ENCODE assay signal across 26 mouse cellular contexts in genomic region chr2:37850626-37851025, GRCm38 (mm10).
DNase-seq lines count a peak whose midpoint lies in the region; ATAC-seq and TF ChIP-seq lines count a peak whose summit lies in the region.
"Had no signal": no experiment of that assay in that cellular context is flagged by ENCODE, and none has a peak within 500 bp of the region (broad histone marks: within the 10 kb centered on the region; RNA-seq: fewer than 3 reads in every experiment).

No protein-coding gene starts in this region.

- H3K9ac ChIP-seq in heart, embryonic 15.5 days = no peak overlapping the region
- no peak overlapping the region for H3K9ac ChIP-seq in lung, embryonic 14.5 days
- H3K9ac ChIP-seq in neural tube, embryonic 13.5 days = no peak overlapping the region
- H3K9ac ChIP-seq in intestine, postnatal 0 days (ENCODE audit: low read depth, low read length) = no peak overlapping the region
- H3K9ac ChIP-seq: forebrain, embryonic 13.5 days; intestine, embryonic 15.5 days; limb, embryonic 12.5 days; liver, postnatal 0 days had no signal

- peaks cover 12% of the 10 kb centered on the region for H3K4me1 ChIP-seq in heart, embryonic 15.5 days (replicated peaks)
- no peaks in the 10 kb centered on the region for H3K4me1 ChIP-seq in lung, embryonic 14.5 days (ENCODE audit: insufficient read depth)
- H3K4me1 ChIP-seq in neural tube, embryonic 13.5 days (replicated peaks) = peaks cover 9% of the 10 kb centered on the region
- no peaks in the 10 kb centered on the region for H3K4me1 ChIP-seq in intestine, postnatal 0 days (replicated peaks; ENCODE audit: control insufficient read depth, insufficient read depth, low read length)
- H3K4me1 ChIP-seq: forebrain, embryonic 13.5 days; intestine, embryonic 15.5 days had no signal

- no peaks in the 10 kb centered on the region for H3K27me3 ChIP-seq in heart, embryonic 15.5 days
- H3K27me3 ChIP-seq in lung, embryonic 14.5 days (ENCODE audit: insufficient read depth, low read length) = no peaks in the 10 kb centered on the region
- no peaks in the 10 kb centered on the region for H3K27me3 ChIP-seq in neural tube, embryonic 13.5 days
- no peaks in the 10 kb centered on the region for H3K27me3 ChIP-seq in intestine, postnatal 0 days (replicated peaks; ENCODE audit: control insufficient read depth, insufficient read depth, low read length)
- H3K27me3 ChIP-seq: CH12.LX; forebrain, embryonic 13.5 days; intestine, embryonic 15.5 days; limb, embryonic 12.5 days; Patski had no signal

- no peak overlapping the region for H3K4me2 ChIP-seq in heart, embryonic 15.5 days
- H3K4me2 ChIP-seq in lung, embryonic 14.5 days = no peak overlapping the region
- H3K4me2 ChIP-seq in neural tube, embryonic 13.5 days = no peak overlapping the region
- no peak overlapping the region for H3K4me2 ChIP-seq in intestine, postnatal 0 days (replicated peaks; ENCODE audit: low read depth)
- H3K4me2 ChIP-seq: forebrain, embryonic 13.5 days; intestine, embryonic 15.5 days; limb, embryonic 12.5 days; liver, embryonic 11.5 days had no signal

- no peak for TF ChIP-seq CTCF in lung, embryonic 14.5 days (IDR thresholded peaks at IDR 0.05; ENCODE audit: low read depth)
- no peak for TF ChIP-seq CTCF in intestine, postnatal 0 days (IDR thresholded peaks at IDR 0.05; ENCODE audit: low read depth)

- DNase-seq in heart, postnatal 4 days = no peak
- peak; percentile 27 for DNase-seq in lung, embryonic 14.5 days
- no peak for DNase-seq in lung, postnatal 14 days
- no peak for DNase-seq in neural tube, embryonic 10.5 days (ENCODE audit: extremely low spot score, low spot score)
- DNase-seq: B cell, adult 2 months; cerebellum, adult 18-20 months; cerebellum, postnatal 14 days; heart, postnatal 36 days; kidney, postnatal 36 days; liver, postnatal 0 days; right cerebral cortex, adult 18-20 months; right cerebral cortex, postnatal 4 days; thymus, adult 2 months; thymus, postnatal 4 days had no signal

- H3K4me3 ChIP-seq in heart, embryonic 15.5 days = no peak overlapping the region
- no peak overlapping the region for H3K4me3 ChIP-seq in lung, embryonic 14.5 days (ENCODE audit: low read depth, low read length)
- H3K4me3 ChIP-seq in neural tube, embryonic 13.5 days = no peak overlapping the region
- H3K4me3 ChIP-seq in intestine, postnatal 0 days (ENCODE audit: low read depth, low read length) = no peak overlapping the region
- H3K4me3 ChIP-seq: forebrain, embryonic 13.5 days; heart, embryonic 10.5 days; intestine, embryonic 15.5 days; limb, embryonic 12.5 days had no signal

- no peak for ATAC-seq in heart, embryonic 15.5 days (replicated peaks; ENCODE audit: insufficient number of reproducible peaks, insufficient read depth, low FRiP score, low read depth)
- ATAC-seq in lung, embryonic 14.5 days (ENCODE audit: insufficient read depth) = no peak
- ATAC-seq in neural tube, embryonic 13.5 days (ENCODE audit: low read depth) = 0 out of 2 replicates have a peak, but pooled peaks have one; percentile 23
- no peak for ATAC-seq in intestine, postnatal 0 days
- ATAC-seq: forebrain, embryonic 13.5 days; intestine, embryonic 15.5 days; liver, postnatal 0 days; Patski had no signal

- peak overlapping the region; percentile 1; the same call in 1 of the 2 replicates for H3K27ac ChIP-seq in heart, embryonic 15.5 days
- H3K27ac ChIP-seq in lung, embryonic 14.5 days (ENCODE audit: low read depth) = no peak overlapping the region
- H3K27ac ChIP-seq in neural tube, embryonic 13.5 days (replicated peaks) = peak overlapping the region; percentile 23; the same call in 1 of the 2 replicates
- H3K27ac ChIP-seq in intestine, postnatal 0 days (ENCODE audit: low read depth, low read length) = no peak overlapping the region
- H3K27ac ChIP-seq: forebrain, embryonic 13.5 days; heart, embryonic 10.5 days; intestine, embryonic 15.5 days; limb, embryonic 12.5 days; macrophage had no signal

- 59% methylated on average over 1 of the region's 1 CpGs for WGBS in heart, embryonic 15.5 days
- 50% methylated on average over 1 of the region's 1 CpGs for WGBS in lung, embryonic 14.5 days
- 90% methylated on average over 1 of the region's 1 CpGs for WGBS in neural tube, embryonic 13.5 days
- 85% methylated on average over 1 of the region's 1 CpGs for WGBS in intestine, postnatal 0 days

- no peaks in the 10 kb centered on the region for H3K9me3 ChIP-seq in heart, embryonic 15.5 days (replicated peaks)
- H3K9me3 ChIP-seq in lung, embryonic 14.5 days (ENCODE audit: low read depth, low read length) = no peaks in the 10 kb centered on the region
- H3K9me3 ChIP-seq in neural tube, embryonic 13.5 days = no peaks in the 10 kb centered on the region
- H3K9me3 ChIP-seq in intestine, postnatal 0 days (ENCODE audit: control insufficient read depth) = no peaks in the 10 kb centered on the region
- H3K9me3 ChIP-seq: forebrain, embryonic 13.5 days; G1E; heart, embryonic 10.5 days; intestine, embryonic 15.5 days; limb, embryonic 12.5 days had no signal

- H3K36me3 ChIP-seq in heart, embryonic 15.5 days = no peaks in the 10 kb centered on the region
- no peaks in the 10 kb centered on the region for H3K36me3 ChIP-seq in lung, embryonic 14.5 days (ENCODE audit: insufficient read depth)
- no peaks in the 10 kb centered on the region for H3K36me3 ChIP-seq in neural tube, embryonic 13.5 days
- H3K36me3 ChIP-seq in intestine, postnatal 0 days (ENCODE audit: control insufficient read depth, insufficient read depth) = peaks cover 10% of the 10 kb centered on the region; the same call in 1 of the 2 replicates
- H3K36me3 ChIP-seq: heart, embryonic 10.5 days; intestine, embryonic 15.5 days had no signal

Comparison
In these comparisons a context has a peak if more than half of its experiments do, and no peak if none do; other contexts are left out.
1. H3K27ac ChIP-seq: peak in heart, embryonic 15.5 days (single experiment) and neural tube, embryonic 13.5 days (single experiment); none in lung, embryonic 14.5 days (single experiment) and intestine, postnatal 0 days (single experiment).